Comparison of ENCODE assay signal across 15 mouse cellular contexts in the genomic region with DNA sequence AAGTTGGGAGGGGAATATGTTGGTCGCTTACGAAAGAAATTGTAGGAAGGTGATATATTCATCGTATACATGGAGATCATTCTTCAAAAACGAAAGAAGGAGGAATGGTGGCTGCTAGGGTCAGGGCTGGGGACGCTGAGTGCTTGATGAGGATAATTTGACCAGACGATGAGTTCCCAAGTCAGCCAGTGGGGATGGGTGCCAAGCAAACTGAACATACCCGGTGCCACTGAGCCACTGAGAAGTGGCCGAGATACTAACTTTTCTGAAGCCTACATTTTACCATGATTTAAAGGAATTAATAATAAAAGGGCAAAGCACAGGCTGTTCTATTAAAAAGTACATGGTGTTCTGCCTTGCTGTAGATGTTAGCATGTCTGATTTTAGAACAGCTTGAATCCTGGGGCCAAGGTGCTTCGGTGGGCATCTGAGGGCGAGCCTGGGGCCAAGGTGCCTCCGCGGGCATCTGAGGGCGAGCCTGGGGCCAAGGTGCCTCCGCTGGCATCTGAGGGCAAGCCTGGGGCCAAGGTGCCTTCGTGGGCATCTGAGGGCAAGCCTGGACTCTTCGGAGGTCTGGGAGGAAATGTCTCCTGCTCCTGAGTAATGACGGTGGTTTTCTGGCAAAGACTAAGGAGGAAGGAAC. TPM values are rescaled to one million over a fixed set of nuclear protein-coding genes. Genes with fewer than 3 reads are reported as not detected.
DNase-seq lines count a peak whose midpoint lies in the region; ATAC-seq lines count a peak whose summit lies in the region.
"Had no signal": no experiment of that assay in that cellular context is flagged by ENCODE, and none has a peak within 500 bp of the region (broad histone marks: within the 10 kb centered on the region; RNA-seq: fewer than 3 reads in every experiment).

No protein-coding gene starts in this region.

- H3K36me3 ChIP-seq in heart, embryonic 16.5 days (ENCODE audit: control insufficient read depth, insufficient read depth): no peaks in the 10 kb centered on the region
- H3K36me3 ChIP-seq: embryonic facial prominence, embryonic 10.5 days; hindbrain, embryonic 13.5 days; kidney, embryonic 15.5 days; limb, embryonic 13.5 days had no signal

- peak overlapping the region; percentile 86 for H3K27ac ChIP-seq in heart, embryonic 16.5 days (ENCODE audit: low read length)
- H3K27ac ChIP-seq: embryonic facial prominence, embryonic 10.5 days; forebrain, embryonic 13.5 days; hindbrain, embryonic 13.5 days; kidney, embryonic 15.5 days; limb, embryonic 13.5 days had no signal

- 69% methylated on average over 17 of the region's 17 CpGs for WGBS in heart, embryonic 16.5 days

- H3K9me3 ChIP-seq in heart, embryonic 16.5 days (replicated peaks; ENCODE audit: control insufficient read depth, low read length): peaks cover 7% of the 10 kb centered on the region; the same call in 1 of the 2 replicates
- H3K9me3 ChIP-seq: embryonic facial prominence, embryonic 10.5 days; forebrain, embryonic 13.5 days; hindbrain, embryonic 13.5 days; kidney, embryonic 15.5 days had no signal

- H3K4me1 ChIP-seq in heart, embryonic 16.5 days (ENCODE audit: control insufficient read depth, insufficient read depth, low read length): peaks cover 22% of the 10 kb centered on the region

- H3K27me3 ChIP-seq in heart, embryonic 16.5 days (ENCODE audit: control insufficient read depth, insufficient read depth, low read length): no peaks in the 10 kb centered on the region

- intact Hi-C loops in heart, postnatal 14 days (cut with DNase I): no loop called here

- no peak for ATAC-seq in heart, embryonic 16.5 days (replicated peaks; ENCODE audit: extremely low read depth, insufficient read depth, low FRiP score)
- ATAC-seq: forebrain, embryonic 13.5 days; midbrain, embryonic 16.5 days had no signal

- H3K9ac ChIP-seq in heart, embryonic 16.5 days (ENCODE audit: low read length): no peak overlapping the region; the same call in 1 of the 2 replicates
- H3K9ac ChIP-seq: forebrain, embryonic 13.5 days; hindbrain, embryonic 13.5 days; kidney, embryonic 15.5 days; limb, embryonic 13.5 days; lung, embryonic 14.5 days had no signal

- DNase-seq in cerebellum, postnatal 25 days: peak; percentile 25 to 37
- no peak for DNase-seq in cerebellum, adult 11-12 months
- no peak for DNase-seq in heart, postnatal 14 days
- peak; percentile 14 for DNase-seq in lung, postnatal 36 days
- DNase-seq in lung, postnatal 10 days: no peak
- DNase-seq in right cerebral cortex, postnatal 25 days: no peak
- DNase-seq: spleen, adult 18-20 months had no signal

- peak overlapping the region; percentile 41 for H3K4me2 ChIP-seq in heart, embryonic 16.5 days (ENCODE audit: low read depth, low read length)
- H3K4me2 ChIP-seq: forebrain, embryonic 13.5 days; hindbrain, embryonic 13.5 days; kidney, embryonic 15.5 days; limb, embryonic 13.5 days; lung, embryonic 14.5 days had no signal

- no peak overlapping the region for H3K4me3 ChIP-seq in heart, embryonic 16.5 days (ENCODE audit: low read length)
- H3K4me3 ChIP-seq: embryonic facial prominence, embryonic 10.5 days; forebrain, embryonic 13.5 days; hindbrain, embryonic 13.5 days; kidney, embryonic 15.5 days; limb, embryonic 13.5 days had no signal

RNA-seq across cellular contexts. Expression of gene Dnajc11, which starts 31.3 kb away (rescaled TPM):
- 57.7 and 63.8 TPM in 2 replicates for polyA plus RNA-seq in heart, embryonic 16.5 days (2015; fragmentation: Nextera tagmentation; extraction: Ambion mirVana)
- 100 to 1,000 TPM in 1 of 2 experiments, 10 to 100 TPM in 1; 94.7 to 103 TPM for total RNA-seq in heart, postnatal 14 days (2021)

RNA-seq across cellular contexts. Expression of gene Camta1, which starts 40.5 kb away (rescaled TPM):
- 141 and 142 TPM in 2 replicates for polyA plus RNA-seq in heart, embryonic 16.5 days (2015; fragmentation: Nextera tagmentation; extraction: Ambion mirVana)
- total RNA-seq in heart, postnatal 14 days (2021): 100 to 1,000 TPM; 193 to 199 TPM

Comparison
In these comparisons a context has a peak if more than half of its experiments do, and no peak if none do; other contexts are left out.
1. DNase-seq: peak in cerebellum, postnatal 25 days (2 of 2) and lung, postnatal 36 days (single experiment); none in cerebellum, adult 11-12 months (single experiment), heart, postnatal 14 days (0 of 2), lung, postnatal 10 days (single experiment) and right cerebral cortex, postnatal 25 days (single experiment).